Mouse (Mus musculus): ENCODE measurements at regions not wholly inside any gene's neighbourhood (a gene's known extent, or its start where the extent isn't known, plus 50 kb on each side); places are given as distances from the start of the nearest gene placed in this dataset.

- in situ Hi-C loops (cut with MboI; ENCODE audit: low pct_unique_long_range_greater_than_20kb in 1 of 2, low sequenced_read_pairs in 2 of 2, unreplicated experiment in 1 of 2) = no loop called here
These were observed 2212.9 kb upstream of the Gm7489 start for GRCm38 (mm10) chr15:51671667-51672372.

- in situ Hi-C loops (cut with MboI; ENCODE audit: low pct_unique_long_range_greater_than_20kb in 1 of 2, low sequenced_read_pairs in 2 of 2, unreplicated experiment in 1 of 2) = no loop called here
These were observed 2211.2 kb upstream of the Gm7489 start for GRCm38 (mm10) chr15:51673483-51673882.

- in situ Hi-C loops (cut with MboI; ENCODE audit: low pct_unique_long_range_greater_than_20kb in 1 of 2, low sequenced_read_pairs in 2 of 2, unreplicated experiment in 1 of 2) = no loop called here
These were observed 2209.4 kb upstream of the Gm7489 start for GRCm38 (mm10) chr15:51675291-51675690.

- in situ Hi-C loops (cut with MboI; ENCODE audit: low pct_unique_long_range_greater_than_20kb in 1 of 2, low sequenced_read_pairs in 2 of 2, unreplicated experiment in 1 of 2) = no loop called here
These were observed 2208.0 kb upstream of the Gm7489 start for GRCm38 (mm10) chr15:51676694-51677093.

- in situ Hi-C loops (cut with MboI; ENCODE audit: low pct_unique_long_range_greater_than_20kb in 1 of 2, low sequenced_read_pairs in 2 of 2, unreplicated experiment in 1 of 2) = no loop called here
These were observed 2207.4 kb upstream of the Gm7489 start for GRCm38 (mm10) chr15:51677266-51677665.

GRCm38 (mm10) chr15:51679186-51679902 is 2205.4 kb upstream of the Gm7489 start:
- in situ Hi-C loops (cut with MboI; ENCODE audit: low pct_unique_long_range_greater_than_20kb in 1 of 2, low sequenced_read_pairs in 2 of 2, unreplicated experiment in 1 of 2) = no loop called here

GRCm38 (mm10) chr15:51680494-51680893 is 2204.2 kb upstream of the Gm7489 start:
- in situ Hi-C loops (cut with MboI; ENCODE audit: low pct_unique_long_range_greater_than_20kb in 1 of 2, low sequenced_read_pairs in 2 of 2, unreplicated experiment in 1 of 2) = no loop called here

- in situ Hi-C loops (cut with MboI; ENCODE audit: low pct_unique_long_range_greater_than_20kb in 1 of 2, low sequenced_read_pairs in 2 of 2, unreplicated experiment in 1 of 2) = no loop called here
These were observed 2203.5 kb upstream of the Gm7489 start for GRCm38 (mm10) chr15:51681191-51681590.

GRCm38 (mm10) chr15:51682331-51682730 is 2202.4 kb upstream of the Gm7489 start:
- in situ Hi-C loops (cut with MboI; ENCODE audit: low pct_unique_long_range_greater_than_20kb in 1 of 2, low sequenced_read_pairs in 2 of 2, unreplicated experiment in 1 of 2) = no loop called here

- in situ Hi-C loops (cut with MboI; ENCODE audit: low pct_unique_long_range_greater_than_20kb in 1 of 2, low sequenced_read_pairs in 2 of 2, unreplicated experiment in 1 of 2) = no loop called here
These were observed 2197.6 kb upstream of the Gm7489 start for GRCm38 (mm10) chr15:51687007-51687540.

GRCm38 (mm10) chr15:51689498-51689897 is 2195.2 kb upstream of the Gm7489 start:
- in situ Hi-C loops (cut with MboI; ENCODE audit: low pct_unique_long_range_greater_than_20kb in 1 of 2, low sequenced_read_pairs in 2 of 2, unreplicated experiment in 1 of 2) = no loop called here

GRCm38 (mm10) chr15:51692671-51693070 is 2192.0 kb upstream of the Gm7489 start:
- in situ Hi-C loops (cut with MboI; ENCODE audit: low pct_unique_long_range_greater_than_20kb in 1 of 2, low sequenced_read_pairs in 2 of 2, unreplicated experiment in 1 of 2) = no loop called here

GRCm38 (mm10) chr15:51696344-51697016 is 2188.2 kb upstream of the Gm7489 start:
- in situ Hi-C loops (cut with MboI; ENCODE audit: low pct_unique_long_range_greater_than_20kb in 1 of 2, low sequenced_read_pairs in 2 of 2, unreplicated experiment in 1 of 2) = no loop called here

GRCm38 (mm10) chr15:51704198-51704597 is 2180.5 kb upstream of the Gm7489 start:
- in situ Hi-C loops (cut with MboI; ENCODE audit: low pct_unique_long_range_greater_than_20kb in 1 of 2, low sequenced_read_pairs in 2 of 2, unreplicated experiment in 1 of 2) = no loop called here

- in situ Hi-C loops (cut with MboI; ENCODE audit: low pct_unique_long_range_greater_than_20kb in 1 of 2, low sequenced_read_pairs in 2 of 2, unreplicated experiment in 1 of 2) = no loop called here
These were observed 2174.6 kb upstream of the Gm7489 start for GRCm38 (mm10) chr15:51709871-51710655.

- in situ Hi-C loops (cut with MboI; ENCODE audit: low pct_unique_long_range_greater_than_20kb in 1 of 2, low sequenced_read_pairs in 2 of 2, unreplicated experiment in 1 of 2) = no loop called here
These were observed 2163.8 kb upstream of the Gm7489 start for GRCm38 (mm10) chr15:51720873-51721308.

- in situ Hi-C loops (cut with MboI; ENCODE audit: low pct_unique_long_range_greater_than_20kb in 1 of 2, low sequenced_read_pairs in 2 of 2, unreplicated experiment in 1 of 2) = no loop called here
These were observed 2163.3 kb upstream of the Gm7489 start for GRCm38 (mm10) chr15:51721363-51721762.

GRCm38 (mm10) chr15:51724127-51724526 is 2160.6 kb upstream of the Gm7489 start:
- in situ Hi-C loops (cut with MboI; ENCODE audit: low pct_unique_long_range_greater_than_20kb in 1 of 2, low sequenced_read_pairs in 2 of 2, unreplicated experiment in 1 of 2) = no loop called here

All from mouse embryonic stem cell (cell line).